Comparison of ENCODE assay signal across 8 mouse cellular contexts in genomic region chr1:64737502-64738179, GRCm38 (mm10). TPM values are rescaled to one million over a fixed set of nuclear protein-coding genes. Genes with fewer than 3 reads are reported as not detected.
DNase-seq lines count a peak whose midpoint lies in the region; ATAC-seq and TF ChIP-seq lines count a peak whose summit lies in the region.

Gene Fzd5, minus strand, starts transcription at chr1:64737751.

- peak; percentile 92 for DNase-seq in ES-E14 (ENCODE audit: low read depth, low spot score)
- DNase-seq in heart, postnatal 10 days: peak; percentile 94 to 96
- DNase-seq in kidney, postnatal 4 days: peak; percentile 95 to 98
- peak; percentile 95 to 96 for DNase-seq in lung, adult 18-20 months

- H3K9me3 ChIP-seq in ES-E14 (ENCODE audit: control insufficient read depth, insufficient read depth, low read depth, low read length): no peaks in the 10 kb centered on the region
- H3K9me3 ChIP-seq in forebrain, embryonic 13.5 days (replicated peaks): no peaks in the 10 kb centered on the region
- H3K9me3 ChIP-seq in neural tube, embryonic 14.5 days (ENCODE audit: control insufficient read depth, low read length): no peaks in the 10 kb centered on the region

- peaks cover 72% of the 10 kb centered on the region for H3K27me3 ChIP-seq in forebrain, embryonic 13.5 days
- peaks cover 36% of the 10 kb centered on the region for H3K27me3 ChIP-seq in neural tube, embryonic 14.5 days (ENCODE audit: control insufficient read depth, insufficient read depth, low read length)
- no peaks in the 10 kb centered on the region; the same call in 1 of the 2 replicates for H3K27me3 ChIP-seq in testis, adult 2 months (ENCODE audit: control insufficient read depth, insufficient read depth, low read length)

- H3K4me1 ChIP-seq in ES-E14 (ENCODE audit: control insufficient read depth in 2 of 2, insufficient read depth in 2 of 2, low read length in 2 of 2, poor library complexity in 1 of 2): peaks cover 5 to 7% of the 10 kb centered on the region in 2 experiments; a peak in 3 of 4 replicates
- peaks cover 55% of the 10 kb centered on the region for H3K4me1 ChIP-seq in forebrain, embryonic 13.5 days
- H3K4me1 ChIP-seq in neural tube, embryonic 14.5 days (ENCODE audit: control insufficient read depth, insufficient read depth, low read length): peaks cover 24% of the 10 kb centered on the region
- H3K4me1 ChIP-seq in testis, adult 2 months (ENCODE audit: control insufficient read depth, insufficient read depth, low read length): peaks cover 29% of the 10 kb centered on the region

- peaks cover 24% of the 10 kb centered on the region for H3K36me3 ChIP-seq in ES-E14 (ENCODE audit: control insufficient read depth, insufficient read depth, low read length, poor library complexity, severe bottlenecking)
- no peaks in the 10 kb centered on the region for H3K36me3 ChIP-seq in forebrain, embryonic 13.5 days (ENCODE audit: poor library complexity, severe bottlenecking)
- no peaks in the 10 kb centered on the region for H3K36me3 ChIP-seq in neural tube, embryonic 14.5 days (ENCODE audit: control insufficient read depth, insufficient read depth, low read length)
- no peaks in the 10 kb centered on the region for H3K36me3 ChIP-seq in testis, adult 2 months (ENCODE audit: control insufficient read depth, insufficient read depth, low read length)

- peak; percentile 62 for TF ChIP-seq POLR2A in testis, adult 2 months (IDR thresholded peaks at IDR 0.05; ENCODE audit: control insufficient read depth, low read depth, low read length)

- peak within 1 kb of the TSS; percentile 98 for H3K4me2 ChIP-seq in forebrain, embryonic 13.5 days
- H3K4me2 ChIP-seq in neural tube, embryonic 14.5 days (ENCODE audit: low read depth, low read length): peak within 1 kb of the TSS; percentile 95

- H3K9ac ChIP-seq in ES-E14 (ENCODE audit: insufficient read depth, low read depth, low read length, poor library complexity, severe bottlenecking): peak within 1 kb of the TSS; percentile 93
- peak within 1 kb of the TSS; percentile 67 for H3K9ac ChIP-seq in forebrain, embryonic 13.5 days
- H3K9ac ChIP-seq in neural tube, embryonic 14.5 days (replicated peaks; ENCODE audit: low read depth, low read length): peak within 1 kb of the TSS; percentile 55

- TF ChIP-seq CTCF in testis, adult 2 months (IDR thresholded peaks at IDR 0.05; ENCODE audit: control insufficient read depth, insufficient read depth, insufficient replicate concordance, low read depth, low read length): no peak

- under 1% methylated on average over 58 of the region's 73 CpGs for WGBS in forebrain, embryonic 13.5 days
- WGBS in neural tube, embryonic 14.5 days: under 1% methylated on average over 47 of the region's 73 CpGs

- peak within 1 kb of the TSS; percentile 73 for H3K27ac ChIP-seq in ES-E14 (ENCODE audit: insufficient read depth, low read depth, low read length, poor library complexity, severe bottlenecking)
- no peak within 1 kb of the TSS for H3K27ac ChIP-seq in forebrain, embryonic 13.5 days
- H3K27ac ChIP-seq in neural tube, embryonic 14.5 days (ENCODE audit: low read depth, low read length): no peak within 1 kb of the TSS
- H3K27ac ChIP-seq in testis, adult 2 months (ENCODE audit: control insufficient read depth, insufficient read depth, low read depth, low read length): no peak within 1 kb of the TSS

- intact Hi-C loops in heart, postnatal 10 days (cut with DNase I): loop anchor here (2.0 to 10.0 kb wide), 2 partner anchors 55 to 447 kb away; partner anchors contain the start of genes Idh1 and Pikfyve

- H3K4me3 ChIP-seq in ES-E14 (ENCODE audit: insufficient read depth in 1 of 2, low read depth in 1 of 2, low read length in 2 of 2, poor library complexity in 1 of 2, severe bottlenecking in 1 of 2): peak within 1 kb of the TSS; percentile 97 to 98
- peak within 1 kb of the TSS; percentile 57 for H3K4me3 ChIP-seq in forebrain, embryonic 13.5 days
- H3K4me3 ChIP-seq in neural tube, embryonic 14.5 days (ENCODE audit: low read depth, low read length): peak within 1 kb of the TSS; percentile 51
- peak within 1 kb of the TSS; percentile 88 for H3K4me3 ChIP-seq in testis, adult 2 months (ENCODE audit: control insufficient read depth, low read depth, low read length)

- ATAC-seq in cerebellum, adult (ENCODE audit: insufficient number of reproducible peaks, low FRiP score, low TSS enrichment): peak; percentile 82
- peak; percentile 94 for ATAC-seq in forebrain, embryonic 13.5 days
- ATAC-seq in neural tube, embryonic 14.5 days (ENCODE audit: low read depth): peak; percentile 90

- in situ Hi-C loops in ES-E14 (cut with MboI; ENCODE audit: low sequenced_read_pairs in 2 of 2, unreplicated experiment in 2 of 2): no loop called here

TF ChIP-seq in ES-E14, 5 proteins besides CTCF, POLR2A, EP300 and RAD21:
- TF ChIP-seq ZC3H11A (IDR thresholded peaks at IDR 0.05; ENCODE audit: borderline replicate concordance, low read depth, low read length) (no peak), HCFC1 (IDR thresholded peaks at IDR 0.05; ENCODE audit: borderline replicate concordance, insufficient read depth, low read length) (no peak; the same call in none of the 2 replicates), ZNF384 (IDR thresholded peaks at IDR 0.05; ENCODE audit: low read depth, low read length) (no peak), MAFK (IDR thresholded peaks at IDR 0.05; ENCODE audit: insufficient read depth, low read depth, low read length) (no peak), CHD2 (IDR thresholded peaks at IDR 0.05; ENCODE audit: low read depth, low read length) (no peak)
TF ChIP-seq in ES-E14: peak in this region for 0.

RNA-seq across cellular contexts. Expression of gene Fzd5, which starts in this region (rescaled TPM):
- 84.7 and 142 TPM in 2 replicates for total RNA-seq in ES-E14 (2012; rRNA removed)
- 0.56 and 0.65 TPM in 2 replicates for polyA plus RNA-seq in forebrain, embryonic 13.5 days (2015; fragmentation: Nextera tagmentation; extraction: Ambion mirVana)
- total RNA-seq in heart, postnatal 10 days (2021): 1 to 10 TPM; 6.4 to 7.9 TPM
- polyA plus RNA-seq in neural tube, embryonic 14.5 days (2014; fragmentation: Nextera tagmentation; extraction: Ambion mirVana): 0.08 and 0.13 TPM in 2 replicates
- polyA plus RNA-seq in testis, adult 2 months (2012; rRNA removed): 1.8 and 1.9 TPM in 2 replicates

Comparison
In these comparisons a context has a peak if more than half of its experiments do, and no peak if none do; other contexts are left out.
1. Peak in ATAC-seq, H3K4me3 ChIP-seq, H3K9ac ChIP-seq and H3K4me2 ChIP-seq in forebrain, embryonic 13.5 days; RNA of the gene not detected or under 1 TPM.
2. Peak in ATAC-seq, H3K4me3 ChIP-seq, H3K9ac ChIP-seq and H3K4me2 ChIP-seq in neural tube, embryonic 14.5 days; RNA of the gene not detected or under 1 TPM.